Mouse (Mus musculus) splenic B cell, adult 2 months (primary cell): Measurements from ENCODE around the gene Msantd3.

Experiments
- DNase-seq: peaks from one replicate; pipeline ENCODE4 v3.0.0-alpha.2; 2011; ENCODE audit warnings: low read depth, low spot score
- H3K27me3 ChIP-seq: 2 replicates; pipeline ENCODE4 v1.6.1; 2012; ENCODE audit warnings: mild to moderate bottlenecking, low read length, moderate library complexity, mixed read lengths; ENCODE audit not compliant: control insufficient read depth, poor library complexity, insufficient read depth, severe bottlenecking
- H3K36me3 ChIP-seq: 2 replicates; pipeline ENCODE4 v1.6.1; 2012; ENCODE audit warnings: mild to moderate bottlenecking, low read length, moderate library complexity, mixed read lengths; ENCODE audit not compliant: control insufficient read depth, poor library complexity, insufficient read depth, severe bottlenecking

The Msantd3 gene

DNA sequence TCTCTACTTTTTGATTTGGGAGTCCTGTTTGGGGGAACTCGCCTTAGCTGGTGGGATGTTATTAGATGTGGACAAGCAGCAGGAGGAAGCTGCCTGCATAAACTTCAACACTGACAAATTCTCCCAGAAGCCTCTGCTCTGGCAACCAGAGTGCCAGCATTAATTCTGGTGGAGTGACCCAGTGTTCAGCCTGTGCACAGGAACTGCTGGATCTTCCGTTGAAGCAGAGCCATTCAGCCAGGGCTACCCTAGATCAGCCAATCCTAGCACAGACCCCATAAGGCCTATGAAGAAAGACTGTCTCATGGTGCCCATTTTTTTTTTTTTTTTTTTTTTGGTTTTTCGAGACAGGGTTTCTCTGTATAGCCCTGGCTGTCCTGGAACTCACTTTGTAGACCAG, 42.3 kb downstream of the Msantd3 start:
- Histone ChIP-seq H3K27me3 (no peaks in the 10 kb centered on the region; the same call in 1 of the 2 replicates), H3K36me3 (no peaks in the 10 kb centered on the region)
- DNase-seq, result no peak

DNA sequence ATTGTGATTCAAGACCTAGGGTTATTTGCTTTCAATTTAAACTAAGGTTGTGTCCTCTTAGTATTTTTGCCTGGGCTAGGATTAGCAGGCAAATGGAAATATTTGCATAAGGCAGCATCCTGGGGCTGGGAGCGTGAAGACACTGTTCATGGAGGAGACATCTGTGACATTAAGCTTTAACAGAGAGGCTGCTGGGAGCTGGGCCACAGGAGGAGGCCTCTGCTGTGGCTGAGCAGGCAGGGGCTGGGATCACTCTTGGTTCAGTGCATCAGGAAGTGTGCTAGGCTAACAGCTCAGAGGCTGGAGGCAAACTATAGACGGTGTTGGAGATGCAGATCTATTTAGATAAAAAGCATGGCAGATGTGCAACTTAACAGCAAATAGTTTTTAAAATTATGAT, 43.2 kb downstream of the Msantd3 start:
- no peak for DNase-seq
- H3K27me3 ChIP-seq, result no peaks in the 10 kb centered on the region; the same call in 1 of the 2 replicates
- H3K36me3 ChIP-seq, result no peaks in the 10 kb centered on the region

DNA sequence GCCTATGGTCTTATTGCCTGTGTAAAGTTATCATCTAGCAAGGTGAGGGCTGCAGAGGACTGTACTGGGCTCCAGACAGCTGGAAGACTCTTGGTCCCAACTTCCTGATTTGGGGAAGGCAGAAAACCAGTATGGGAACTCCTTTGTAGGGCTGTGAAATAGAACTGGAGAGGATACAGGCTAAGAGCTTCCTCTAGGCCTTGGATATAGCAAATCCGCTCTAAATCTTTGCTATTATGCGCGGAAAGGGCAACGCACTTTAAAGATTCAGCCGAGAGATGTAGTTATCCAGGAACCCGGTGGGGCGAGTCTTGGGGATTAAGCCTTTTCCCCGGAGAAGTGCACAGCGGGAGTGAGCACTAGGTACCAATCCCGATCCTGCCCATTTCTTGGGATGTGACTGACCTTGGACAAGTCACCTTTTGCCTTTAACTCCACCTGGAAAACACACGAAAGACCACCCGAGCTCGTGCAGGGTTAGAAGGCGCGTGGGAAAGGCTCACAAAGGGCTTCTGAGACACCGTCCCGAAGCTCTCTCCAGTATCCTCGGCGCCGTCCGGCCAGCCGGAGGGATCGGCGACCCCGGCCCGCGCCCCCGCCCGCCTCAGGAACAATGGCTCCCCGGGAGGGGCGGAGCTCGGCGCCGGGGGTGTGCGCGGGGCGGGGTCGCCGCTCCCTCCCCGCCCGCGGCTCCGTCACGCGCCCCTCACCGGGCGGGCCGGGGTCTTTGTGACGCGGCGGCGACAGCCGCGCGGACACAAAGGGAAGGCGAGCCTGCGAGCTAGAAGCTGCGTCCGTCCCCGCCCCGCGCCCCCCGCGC, 44.9 kb downstream of the Msantd3 start, which contains the start of gene Tmeff1:
Gene Tmeff1 (plus strand): TSS at position 754 of the 820 bp plus-strand sequence.
- DNase-seq, result no peak
- no peaks in the 10 kb centered on the region; the same call in 1 of the 2 replicates for H3K27me3 ChIP-seq
- H3K36me3 ChIP-seq, result no peaks in the 10 kb centered on the region

DNA sequence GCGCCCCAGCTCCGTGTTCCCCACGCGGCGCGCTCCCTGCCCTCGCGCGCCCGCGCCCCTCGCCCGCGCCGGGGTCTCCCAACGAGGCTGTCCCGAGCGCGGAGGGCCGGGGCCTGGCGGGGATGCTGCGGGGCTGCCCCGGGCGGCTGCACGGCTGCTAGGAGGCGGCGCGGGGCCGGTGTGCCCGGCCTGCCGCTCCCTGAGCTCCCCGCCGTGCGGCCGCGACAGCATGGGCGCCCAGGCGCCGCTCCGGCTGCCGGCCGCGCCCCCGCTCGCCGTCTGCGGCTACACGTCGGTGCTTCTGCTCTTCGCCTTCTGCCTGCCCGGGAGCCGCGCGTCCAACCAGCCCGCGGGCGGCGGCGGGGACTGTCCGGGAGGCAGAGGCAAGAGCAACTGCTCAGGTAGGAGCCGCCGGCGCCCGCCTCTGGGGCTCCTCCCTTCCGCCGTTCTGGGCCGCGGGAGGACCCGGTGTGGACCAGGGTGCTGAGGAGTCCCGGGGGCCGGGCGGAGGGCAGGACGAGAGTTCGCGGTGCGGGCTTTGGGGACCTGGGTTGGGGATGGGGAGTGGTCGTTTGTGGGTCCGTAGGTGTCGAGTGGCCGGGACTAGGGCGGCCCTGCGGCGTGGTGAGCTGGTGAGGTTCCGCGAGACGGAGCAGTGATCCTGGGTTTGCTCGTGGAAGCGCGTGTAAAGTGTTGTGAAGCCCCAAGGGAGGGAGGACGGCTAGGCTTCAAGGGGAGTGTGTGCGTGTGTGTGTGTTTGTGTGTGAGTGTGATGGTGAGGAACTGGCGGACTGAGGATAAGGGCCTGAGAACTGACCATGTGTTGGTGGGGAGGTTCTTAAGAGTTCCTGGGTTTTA, 45.7 kb downstream of the Msantd3 start:
- DNase-seq, result peak; percentile 29
- H3K27me3 ChIP-seq, result no peaks in the 10 kb centered on the region; the same call in 1 of the 2 replicates
- H3K36me3 ChIP-seq, result no peaks in the 10 kb centered on the region

DNA sequence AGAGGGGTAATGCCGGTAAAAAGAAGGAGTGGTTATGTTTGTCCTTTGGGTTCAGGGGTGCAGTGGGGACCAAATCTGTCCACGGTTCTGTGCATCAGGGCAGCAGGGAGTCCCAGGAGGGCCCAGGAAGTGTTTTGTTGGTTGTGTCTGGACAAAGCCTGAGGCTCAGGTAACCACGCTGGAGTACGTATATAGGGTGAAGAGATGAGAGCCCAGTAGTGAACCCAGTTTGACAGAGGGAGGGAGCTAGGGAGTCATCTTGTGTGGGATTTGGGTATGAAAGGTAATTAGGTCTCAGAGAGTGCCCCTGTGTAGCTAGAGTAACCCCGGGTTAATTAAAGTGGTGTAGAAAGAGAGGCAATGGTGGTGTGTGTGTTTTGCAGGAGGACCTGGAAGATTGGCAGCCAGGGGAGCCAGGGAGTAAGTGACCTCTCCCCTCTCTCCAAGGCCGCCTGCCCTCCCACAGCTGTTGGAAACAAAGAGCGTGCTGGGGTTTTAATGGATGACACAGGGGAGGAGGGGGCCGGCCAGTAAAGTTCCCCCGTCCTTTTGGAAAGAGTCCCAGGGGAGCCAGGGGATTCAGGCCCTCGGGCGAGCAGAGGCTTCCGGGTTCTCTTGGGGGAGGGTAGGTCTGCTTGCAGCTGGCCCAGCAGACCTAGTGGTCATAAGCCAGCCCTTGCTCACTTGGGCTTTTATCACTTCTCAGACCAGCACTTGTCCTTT, 46.5 kb downstream of the Msantd3 start:
- no peak for DNase-seq
- Histone ChIP-seq H3K27me3 (no peaks in the 10 kb centered on the region; the same call in 1 of the 2 replicates), H3K36me3 (no peaks in the 10 kb centered on the region)

DNA sequence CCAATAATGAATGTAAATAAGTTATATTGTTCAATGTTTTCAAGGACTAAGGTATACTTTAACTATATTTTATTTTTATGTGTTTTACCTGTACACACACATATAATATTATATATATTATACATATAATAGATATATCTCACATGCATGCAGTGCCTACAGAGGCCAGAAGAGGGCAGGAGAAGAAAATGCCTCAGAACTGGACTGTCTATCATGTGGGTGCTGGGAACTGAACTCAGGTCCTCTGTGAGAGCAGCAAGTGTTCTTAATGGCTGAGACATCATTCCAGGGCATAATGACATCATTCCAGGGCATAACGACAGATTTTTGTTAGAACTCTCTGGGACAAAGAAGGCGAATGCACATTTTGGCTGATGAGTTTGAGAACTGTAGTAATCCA, 47.8 kb downstream of the Msantd3 start:
- no peaks in the 10 kb centered on the region for H3K36me3 ChIP-seq
- no peaks in the 10 kb centered on the region; the same call in 1 of the 2 replicates for H3K27me3 ChIP-seq
- no peak for DNase-seq

DNA sequence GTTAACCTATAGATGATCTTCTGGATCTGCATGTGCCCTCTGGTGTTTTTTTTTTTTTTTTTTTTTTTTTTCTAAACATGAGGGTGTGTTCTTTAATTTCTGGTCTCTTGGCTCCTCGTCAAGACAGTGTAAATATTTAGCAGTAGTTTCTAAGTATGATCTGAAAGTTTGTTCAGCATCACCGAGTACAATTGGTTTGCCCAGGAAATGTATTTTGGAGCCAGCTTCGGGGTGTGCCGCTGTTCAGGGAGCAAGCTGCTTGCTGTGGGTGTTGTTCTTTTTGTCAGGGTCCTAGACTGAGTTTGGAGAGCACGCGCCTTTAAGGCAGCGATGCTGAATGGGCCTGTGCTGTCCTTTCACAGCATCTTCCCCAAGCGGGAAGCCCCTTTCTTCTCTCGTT, 48.8 kb downstream of the Msantd3 start:
- Histone ChIP-seq H3K36me3 (no peaks in the 10 kb centered on the region), H3K27me3 (no peaks in the 10 kb centered on the region; the same call in 1 of the 2 replicates)
- DNase-seq, result no peak

DNA sequence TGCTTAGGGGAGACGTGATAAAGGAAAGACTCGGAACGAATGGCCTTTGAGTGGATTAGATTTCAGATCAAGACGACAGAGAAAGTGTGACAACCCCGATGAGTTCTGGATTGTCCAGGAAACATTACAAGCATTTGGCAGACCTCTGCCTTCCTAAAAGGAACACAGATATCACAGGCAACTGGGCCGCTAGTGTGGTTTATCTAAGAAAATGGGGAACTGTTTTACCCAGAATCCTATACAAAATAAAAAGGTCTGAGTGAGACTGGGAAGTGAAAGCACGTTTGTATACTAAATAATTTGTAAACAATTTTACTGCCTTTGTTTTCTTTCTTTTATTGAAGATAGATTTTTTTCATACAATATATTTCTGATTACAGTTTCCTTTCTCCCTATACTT, 51.1 kb downstream of the Msantd3 start:
- Histone ChIP-seq H3K27me3 (no peaks in the 10 kb centered on the region), H3K36me3 (no peaks in the 10 kb centered on the region)

DNA sequence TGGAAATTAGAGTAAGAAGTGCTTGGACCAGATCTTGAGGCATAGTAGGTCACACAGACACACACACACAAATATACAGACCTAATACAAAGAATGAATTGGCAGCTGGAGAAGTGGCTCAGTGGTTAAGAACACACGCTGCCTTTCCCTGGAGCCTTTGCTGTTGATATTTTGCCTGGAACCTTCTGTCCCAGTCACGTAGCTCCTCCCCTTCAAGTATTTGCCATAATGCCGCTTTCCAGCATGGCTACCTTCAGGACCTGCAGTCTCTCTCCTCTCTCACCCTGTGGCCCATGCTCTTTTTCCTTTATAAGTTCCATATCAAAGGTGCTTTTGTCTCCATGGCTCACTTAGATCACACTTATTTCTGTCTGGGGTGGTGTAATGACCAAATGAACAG, 51.7 kb downstream of the Msantd3 start:
- DNase-seq, result no peak
- no peaks in the 10 kb centered on the region for H3K27me3 ChIP-seq
- no peaks in the 10 kb centered on the region for H3K36me3 ChIP-seq

More for the DNA sequence above, 51.1 kb downstream of the Msantd3 start:
- DNase-seq, result no peak

DNA sequence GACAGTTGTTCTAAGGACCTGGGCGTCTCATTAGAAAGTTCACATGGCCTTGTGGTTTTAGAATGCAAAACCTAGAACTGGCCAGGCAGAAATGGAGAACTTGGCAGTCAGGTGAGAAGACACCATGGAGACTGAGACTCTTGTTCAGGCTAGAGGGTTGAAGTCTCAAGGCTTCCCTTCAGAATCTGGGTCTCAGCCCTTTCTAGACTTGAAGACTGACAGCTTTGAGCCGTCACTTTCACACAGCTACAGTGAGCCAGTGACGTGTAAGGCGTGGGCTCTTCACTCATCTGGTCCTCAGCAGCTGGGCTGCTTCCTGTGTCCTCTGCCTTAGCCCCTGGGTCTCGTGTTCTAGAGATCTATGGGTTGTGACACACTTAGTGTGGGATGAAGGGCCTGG, 52.6 kb downstream of the Msantd3 start:
- DNase-seq, result peak; percentile 67
- no peaks in the 10 kb centered on the region for H3K36me3 ChIP-seq

DNA sequence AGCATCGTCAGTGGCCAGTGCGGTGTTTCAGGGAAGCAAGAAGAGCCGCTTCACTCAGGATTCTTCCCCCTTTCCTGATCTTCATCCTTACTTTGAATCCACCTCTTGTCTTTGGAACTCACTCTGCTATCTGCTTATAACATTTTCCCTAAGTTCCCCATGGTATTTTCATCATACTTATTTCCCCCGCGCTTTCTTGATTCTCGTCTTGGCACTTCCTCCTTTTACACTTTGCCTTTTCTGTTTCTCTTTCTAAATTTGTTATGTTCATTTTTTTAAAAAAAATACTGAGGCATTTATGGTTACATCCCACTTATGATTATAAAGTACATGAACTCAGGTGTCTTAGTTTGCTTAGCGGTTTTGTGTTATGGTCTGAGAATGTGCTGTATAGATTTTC, 53.1 kb downstream of the Msantd3 start:
- DNase-seq, result peak; percentile 31
- Histone ChIP-seq H3K36me3 (no peaks in the 10 kb centered on the region), H3K27me3 (no peaks in the 10 kb centered on the region)

More for the DNA sequence above, 52.6 kb downstream of the Msantd3 start:
- H3K27me3 ChIP-seq, result no peaks in the 10 kb centered on the region

DNA sequence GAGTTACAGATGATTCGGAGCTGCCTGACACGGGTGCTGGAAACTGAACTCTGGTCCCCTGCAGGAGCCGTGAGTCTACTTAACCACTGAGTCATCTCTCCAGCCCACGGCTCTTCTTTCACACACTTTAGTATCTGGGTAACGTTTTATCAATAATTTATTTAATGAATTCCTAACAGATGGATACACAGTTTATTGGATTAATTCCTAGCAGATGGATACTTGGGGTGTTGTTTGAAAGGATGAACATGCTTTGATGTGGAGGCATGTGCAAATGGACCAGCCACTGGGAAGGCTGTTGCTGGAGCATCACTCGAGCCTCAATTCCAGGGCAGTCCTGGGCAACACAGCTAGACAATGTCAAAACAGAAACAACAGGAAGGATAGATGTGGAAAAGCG, 56.4 kb downstream of the Msantd3 start:
- no peak for DNase-seq
- no peaks in the 10 kb centered on the region for H3K36me3 ChIP-seq
- no peaks in the 10 kb centered on the region for H3K27me3 ChIP-seq

DNA sequence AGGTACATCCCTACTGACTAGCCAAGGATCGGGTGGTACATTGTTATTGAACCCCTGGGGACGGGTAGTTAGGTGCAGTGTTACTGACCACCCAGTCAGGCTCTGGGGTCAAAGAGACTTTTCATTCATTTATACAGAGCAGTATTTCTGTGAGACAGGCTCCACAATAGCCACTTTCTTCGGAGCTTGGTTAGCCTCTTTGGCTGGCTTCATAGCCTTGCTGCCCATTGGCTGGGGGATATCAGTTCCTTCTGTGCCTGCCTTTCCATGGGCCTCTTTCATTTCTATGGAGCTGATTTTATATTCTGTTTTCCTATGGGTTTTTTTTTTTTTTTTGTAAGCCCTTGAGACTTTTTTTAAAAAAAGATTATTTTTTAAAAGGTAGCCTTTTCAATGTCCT, 65.9 kb downstream of the Msantd3 start:
- H3K36me3 ChIP-seq, result no peaks in the 10 kb centered on the region
- no peak for DNase-seq
- no peaks in the 10 kb centered on the region for H3K27me3 ChIP-seq

DNA sequence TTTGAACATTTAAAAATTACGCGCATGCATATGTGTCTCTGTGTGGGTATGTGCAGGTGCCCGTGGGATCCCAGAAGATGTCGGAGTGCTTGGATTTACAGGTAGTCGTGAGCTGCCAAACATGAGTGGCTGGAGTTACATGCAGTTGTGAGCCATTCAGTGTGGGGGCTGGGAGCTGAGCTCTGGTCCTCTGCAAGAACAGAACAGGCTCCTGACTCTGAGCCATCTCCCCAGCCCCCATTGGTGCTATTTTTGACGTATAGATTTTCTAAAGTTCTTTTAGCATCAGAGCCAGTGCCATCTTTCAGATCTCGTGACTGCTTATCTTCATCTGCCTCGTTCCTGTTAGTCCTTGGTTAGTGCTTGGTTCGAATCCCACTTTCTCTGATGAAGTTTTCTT, 69.8 kb downstream of the Msantd3 start:
- Histone ChIP-seq H3K36me3 (no peaks in the 10 kb centered on the region), H3K27me3 (no peaks in the 10 kb centered on the region)
- no peak for DNase-seq
